Mouse (Mus musculus) thymus, postnatal 14 days (tissue): ENCODE results near the gene Cfap61.

Experiments used
- DNase-seq: peaks from one replicate; pipeline ENCODE4 v3.0.0; 2021

Gene Cfap61

DNA sequence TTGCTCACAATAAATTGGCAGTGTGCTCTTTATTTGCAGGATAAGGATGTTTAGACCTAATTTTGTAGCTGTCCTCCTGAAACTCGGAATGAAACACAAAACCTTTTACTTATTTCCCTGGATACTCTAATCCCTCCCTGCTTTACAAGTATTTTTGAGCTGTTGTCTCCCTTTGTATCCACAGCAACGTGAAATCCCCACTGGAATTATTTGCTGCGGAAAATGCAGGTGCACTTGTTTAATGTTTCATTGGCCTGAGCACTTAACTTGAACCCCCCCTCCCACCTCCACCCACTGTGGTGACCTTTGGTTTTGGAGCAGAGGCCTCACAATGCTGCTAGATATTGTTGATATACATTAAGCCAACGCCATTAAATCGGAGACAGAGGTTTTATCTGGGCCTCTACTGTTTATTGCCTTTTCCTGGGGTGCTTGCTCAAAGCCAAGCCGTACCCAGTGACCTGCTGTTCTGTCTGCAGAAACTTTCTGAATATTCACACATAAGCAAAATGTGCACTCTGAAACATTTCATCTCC lies 154.6 kb downstream of the Cfap61 start:
- DNase-seq: no peak

DNA sequence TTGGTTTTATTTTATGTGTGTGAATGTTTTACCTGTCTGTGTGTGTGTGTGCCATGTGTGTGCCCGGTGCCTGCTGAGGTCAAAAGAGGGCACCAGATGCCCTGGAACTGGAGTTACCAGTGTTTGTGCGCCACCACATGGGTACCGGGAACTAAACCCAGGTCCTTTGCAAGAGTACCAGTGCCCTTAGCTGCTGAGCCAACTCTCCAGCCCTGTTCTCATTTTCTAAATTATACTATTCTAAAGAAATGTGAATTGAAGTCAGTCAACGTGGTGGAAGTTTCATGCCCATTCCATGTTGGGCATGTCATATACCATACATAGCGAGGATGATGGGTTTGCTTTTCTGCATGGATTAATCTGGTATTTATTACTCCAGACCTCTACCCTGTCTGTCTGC lies 162.9 kb downstream of the Cfap61 start:
- DNase-seq: no peak

DNA sequence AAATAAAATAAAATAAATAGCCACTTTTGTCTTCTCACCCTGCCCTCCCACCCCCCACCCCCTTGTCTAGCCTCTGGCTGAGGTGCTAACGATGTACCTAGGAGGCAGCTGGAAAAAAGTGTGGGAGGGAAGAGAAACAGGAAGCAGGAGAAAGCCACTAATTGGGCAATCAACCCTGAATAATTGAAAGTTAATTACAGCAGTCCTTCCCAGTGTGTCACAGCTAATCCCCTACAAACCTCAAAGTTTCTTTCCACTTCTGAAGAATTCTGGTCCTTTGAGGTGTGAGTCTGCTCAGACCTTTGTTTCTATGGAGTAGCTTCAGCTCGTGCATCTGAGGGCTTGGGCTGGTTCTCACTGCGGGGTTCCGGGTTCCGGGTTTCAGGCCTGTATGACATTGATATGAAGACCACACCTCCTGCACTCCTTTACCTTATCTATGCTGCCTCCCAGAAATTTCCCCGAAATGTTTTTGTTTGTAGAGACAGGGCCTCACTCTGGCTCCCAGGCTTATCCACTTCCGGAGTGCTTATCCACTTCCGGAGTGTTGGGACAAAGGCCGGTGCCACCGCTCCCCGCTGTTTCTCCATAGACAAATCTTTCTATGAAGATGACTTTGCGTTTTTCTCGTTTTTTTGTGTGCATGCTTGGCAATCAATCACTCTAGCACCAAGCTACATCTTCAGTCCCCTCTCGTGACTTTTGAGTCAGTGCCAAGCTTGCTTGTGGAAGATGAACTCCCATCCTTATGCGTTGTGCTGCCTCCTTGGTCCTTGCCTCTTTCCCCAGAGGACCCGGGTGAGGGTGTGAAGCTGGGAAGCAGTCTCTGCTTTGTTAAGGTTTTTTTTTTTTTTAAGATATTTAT lies 164.5 kb downstream of the Cfap61 start:
- no peak for DNase-seq

DNA sequence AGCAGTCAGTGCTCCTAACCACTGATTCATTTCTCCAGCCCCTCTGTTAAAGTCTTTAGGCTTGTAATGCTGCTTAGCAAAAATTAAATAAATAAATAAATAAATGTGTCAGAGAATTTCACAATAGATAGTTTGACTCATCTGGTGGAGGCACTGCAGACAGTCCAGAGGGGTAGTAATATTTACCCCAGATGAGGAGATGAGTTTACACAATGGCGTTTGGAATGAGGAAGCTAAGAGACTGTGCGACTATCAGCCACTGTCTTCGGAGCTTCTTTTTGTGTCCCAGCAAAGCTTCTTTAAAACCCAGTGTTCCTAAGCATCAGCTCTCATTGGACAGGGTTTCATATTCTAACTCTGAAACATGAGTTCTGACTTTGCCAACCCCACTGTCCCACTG lies 165.3 kb downstream of the Cfap61 start:
- DNase-seq: no peak

DNA sequence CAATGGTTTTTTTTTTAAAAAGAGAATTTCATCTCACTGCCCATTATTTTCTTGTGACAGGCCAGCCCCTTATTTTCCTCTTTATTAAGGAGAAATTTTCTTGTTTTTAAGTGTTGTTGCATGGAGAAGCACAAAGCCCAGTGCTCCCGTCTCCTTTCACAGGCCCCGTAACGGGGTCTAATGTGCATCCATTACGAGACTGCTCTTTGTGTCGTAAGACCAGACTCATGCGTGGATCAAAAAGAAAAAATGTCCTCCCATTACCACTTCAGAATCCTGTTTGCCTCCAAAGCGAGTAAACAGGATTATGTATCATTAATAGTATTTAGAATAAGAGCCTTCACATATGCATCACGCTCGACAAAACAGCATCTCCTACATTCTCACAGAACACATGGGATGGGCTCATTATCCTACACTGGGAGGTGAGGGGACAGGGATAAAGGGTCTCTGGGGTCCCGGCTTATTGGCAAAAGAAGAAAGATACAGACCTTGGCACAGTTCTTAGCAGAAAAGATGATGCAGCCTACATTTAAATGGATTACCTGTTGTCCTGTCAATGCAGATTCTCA lies 166.0 kb downstream of the Cfap61 start:
- DNase-seq: no peak

DNA sequence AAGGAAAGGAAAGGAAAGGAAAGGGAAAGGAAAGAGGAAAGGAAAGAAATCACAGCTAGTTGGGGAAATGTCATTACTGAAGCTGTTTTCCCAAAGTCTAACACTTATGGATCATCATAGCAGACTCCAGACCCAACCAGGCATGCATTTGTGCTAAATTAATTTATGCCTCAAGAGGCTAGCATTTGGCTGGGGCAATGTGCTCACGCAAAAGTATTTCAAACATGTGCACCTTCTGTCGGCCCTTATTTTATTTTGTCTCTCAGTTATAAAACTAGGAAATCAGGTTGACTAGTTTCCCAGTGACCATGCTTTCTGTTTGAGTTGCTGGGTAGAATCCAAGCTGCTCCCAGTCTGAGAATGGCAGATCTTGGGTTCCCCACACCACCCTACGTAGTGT lies 168.0 kb downstream of the Cfap61 start:
- no peak for DNase-seq

DNA sequence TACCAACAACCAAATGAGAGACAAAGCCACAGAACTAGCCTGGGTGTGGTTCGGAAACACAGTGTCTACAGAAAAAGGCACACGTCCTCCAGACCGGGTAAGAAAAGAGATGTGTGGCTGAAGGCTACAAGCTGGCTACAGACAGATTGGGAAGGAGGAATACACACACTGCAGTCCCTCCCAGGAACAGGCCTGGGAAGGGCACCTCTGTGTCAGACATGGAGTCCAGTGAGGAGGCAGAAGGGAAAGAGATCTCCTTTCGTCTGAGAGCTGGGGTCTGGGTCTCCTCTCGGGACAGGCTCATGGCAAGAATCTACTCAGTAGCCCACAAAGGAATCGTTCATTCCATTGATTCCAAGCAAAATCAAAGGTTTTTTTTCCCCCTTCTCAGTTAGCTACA lies 170.8 kb downstream of the Cfap61 start:
- DNase-seq: no peak

DNA sequence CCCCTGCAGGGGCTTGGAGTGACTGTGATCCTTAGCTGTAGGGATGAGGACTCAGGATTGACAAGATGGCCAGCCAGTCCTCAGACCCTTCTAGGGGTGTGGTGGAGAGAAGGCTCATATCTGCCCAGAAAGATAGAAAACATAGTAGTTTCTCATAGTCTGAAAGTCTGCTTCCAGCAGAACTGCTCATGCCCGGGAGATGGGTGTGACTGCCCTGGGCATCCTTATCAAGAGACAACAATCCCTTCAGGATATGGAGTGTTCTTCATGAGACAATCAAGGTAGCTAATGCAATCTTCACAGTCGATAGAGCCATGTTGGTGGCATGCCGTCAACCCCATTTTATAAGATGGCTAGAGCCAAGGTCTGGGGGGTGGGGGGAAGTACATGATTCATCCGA lies 173.4 kb downstream of the Cfap61 start:
- no peak for DNase-seq

DNA sequence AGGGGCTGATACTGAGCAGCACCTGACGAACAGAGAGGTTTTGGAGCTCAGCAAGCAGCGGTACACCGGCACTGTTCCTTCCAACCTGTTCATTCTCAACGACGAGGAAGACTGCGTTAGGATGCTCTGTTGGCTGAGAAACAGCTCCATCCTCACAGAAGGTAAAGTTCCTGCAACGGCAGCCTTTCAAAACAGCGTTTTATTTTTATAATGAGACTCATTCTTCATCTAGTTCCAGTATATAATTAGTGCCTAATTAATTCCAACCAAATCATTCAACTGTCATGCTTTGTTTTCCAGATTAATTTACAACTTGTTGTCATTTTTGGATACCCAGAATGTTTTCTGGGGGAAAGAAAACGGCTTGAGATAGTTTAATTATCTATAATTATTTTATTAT lies 175.3 kb downstream of the Cfap61 start:
- DNase-seq: no peak

DNA sequence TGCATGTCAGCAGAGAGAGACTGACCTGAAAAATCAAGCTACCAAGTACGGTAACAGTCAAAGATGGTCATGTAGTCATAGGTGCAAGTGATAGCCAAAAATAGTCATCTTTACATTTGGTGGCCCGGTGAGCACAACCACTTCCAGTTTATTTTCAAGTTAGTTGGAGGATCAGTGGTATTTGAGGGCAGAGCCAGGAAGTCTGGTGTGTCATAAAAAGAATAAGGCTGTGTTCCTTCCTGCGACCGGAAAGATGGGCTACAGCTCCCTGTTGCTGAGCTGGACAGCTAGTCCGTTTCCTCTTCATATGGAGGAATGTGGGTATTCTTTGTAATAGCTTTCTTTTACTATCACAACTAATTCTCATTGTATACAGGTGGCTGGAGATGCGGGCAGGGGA lies 181.7 kb downstream of the Cfap61 start:
- DNase-seq: no peak

DNA sequence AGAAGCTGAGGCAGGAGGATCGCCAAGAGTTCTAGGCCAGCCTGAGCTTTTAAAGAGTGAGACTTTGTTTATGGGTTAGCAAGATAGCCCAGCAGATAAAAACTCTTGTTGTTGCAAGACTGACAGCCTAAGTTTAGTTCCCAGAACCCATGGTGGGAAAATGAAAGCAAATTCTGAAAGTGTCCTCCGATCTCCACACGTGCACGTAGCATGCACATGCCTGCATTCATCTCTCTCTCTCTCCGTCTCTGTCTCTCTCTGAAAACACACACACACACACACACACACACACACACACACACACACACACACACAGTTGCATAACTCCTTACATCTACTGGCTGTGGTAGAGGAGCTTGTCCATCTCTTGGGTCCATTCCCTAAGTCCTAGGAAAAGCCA lies 182.1 kb downstream of the Cfap61 start:
- no peak for DNase-seq

DNA sequence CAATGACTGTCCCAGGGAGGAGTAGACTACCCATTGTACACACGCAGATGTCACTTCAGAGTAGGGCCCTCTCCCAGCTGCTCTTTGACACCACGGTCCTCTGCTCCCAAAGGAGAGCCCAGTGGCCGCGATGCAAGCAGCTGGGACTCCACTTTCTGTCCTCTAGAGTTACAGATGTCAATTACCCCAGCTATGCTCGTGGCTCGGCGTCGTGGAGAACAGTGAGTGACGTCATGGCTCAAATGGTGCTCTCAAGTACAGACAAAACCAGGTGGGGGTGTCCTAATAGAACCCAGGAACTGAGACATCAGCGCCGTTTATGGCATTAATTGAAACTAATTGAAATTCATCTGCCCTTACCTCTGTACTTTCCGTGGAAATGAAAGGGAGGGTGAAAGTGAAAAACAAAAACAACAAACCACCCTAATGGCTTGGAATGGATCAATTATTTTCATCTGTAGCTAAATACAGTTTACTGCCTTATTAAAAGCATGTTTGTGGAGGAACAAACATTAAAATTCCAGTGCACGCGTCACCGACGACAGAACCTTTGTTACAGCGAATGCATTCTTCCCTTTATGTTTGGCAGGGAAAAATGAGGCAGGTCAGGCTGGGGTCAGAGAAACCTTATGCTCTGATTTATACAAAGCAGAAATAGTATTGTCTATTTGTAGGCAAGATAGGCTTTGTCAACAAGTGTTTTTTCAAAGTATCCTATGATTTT lies 182.8 kb downstream of the Cfap61 start:
- DNase-seq: no peak

DNA sequence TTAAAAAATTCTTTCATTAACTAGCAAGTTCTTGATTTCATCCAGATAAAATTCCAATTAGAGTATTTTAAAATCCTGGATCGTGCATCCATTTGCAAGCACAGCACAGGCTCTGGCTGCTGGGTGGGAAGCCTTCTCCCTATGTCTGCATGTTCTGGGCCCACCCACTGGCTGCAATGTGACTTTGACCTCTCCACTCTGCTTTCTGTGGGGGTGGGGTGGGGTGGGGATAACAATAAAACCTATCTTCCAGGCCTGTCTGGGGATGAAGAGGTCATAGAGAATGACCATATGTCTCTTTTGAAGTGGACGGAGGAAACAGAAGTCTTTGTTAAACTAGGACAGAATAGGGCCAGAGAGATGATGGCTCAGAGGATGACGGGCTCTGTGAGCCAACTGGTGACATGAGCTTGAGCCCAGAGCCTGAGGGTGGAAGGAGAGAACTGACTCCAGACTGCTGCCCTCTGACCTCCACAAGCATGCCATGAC lies 183.4 kb downstream of the Cfap61 start:
- DNase-seq: no peak

DNA sequence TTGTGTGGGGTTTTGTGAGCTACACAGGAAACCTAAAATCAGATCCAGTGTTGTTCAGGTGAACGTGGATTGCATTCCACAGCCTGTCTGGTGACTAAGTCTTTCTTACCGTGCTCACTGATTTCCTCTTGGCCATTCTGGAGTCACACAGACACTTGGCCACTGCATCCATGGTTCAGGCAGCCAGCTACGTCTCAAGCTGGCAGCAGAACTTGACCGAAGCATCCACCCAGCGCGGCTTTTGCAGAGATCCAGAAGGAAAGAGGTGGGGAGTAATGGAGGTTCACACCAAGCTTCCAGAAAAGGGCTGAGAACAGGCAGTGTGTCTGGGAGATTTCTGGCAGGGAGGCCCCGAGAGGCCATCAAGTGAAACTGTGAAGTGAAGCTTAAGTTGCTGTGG lies 187.0 kb downstream of the Cfap61 start:
- DNase-seq: no peak

DNA sequence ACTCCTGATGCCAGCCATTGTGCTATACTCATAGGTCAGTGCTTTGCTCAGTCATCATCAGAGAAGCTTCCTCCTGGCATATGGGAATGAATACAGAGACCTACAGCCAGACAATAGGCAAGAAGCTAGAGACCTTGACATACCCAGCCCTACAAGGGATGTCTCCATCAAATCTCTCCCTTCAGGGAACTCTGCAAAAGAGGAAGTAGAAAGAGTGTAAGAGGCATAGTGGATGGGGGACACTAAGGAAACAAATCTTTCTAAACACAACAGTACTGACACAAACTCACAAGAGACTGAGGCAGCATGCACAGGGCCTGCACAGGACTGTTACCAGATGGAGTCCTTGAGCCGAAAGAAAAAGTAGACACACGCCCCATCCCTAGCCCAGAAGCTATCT lies 190.5 kb downstream of the Cfap61 start:
- no peak for DNase-seq

DNA sequence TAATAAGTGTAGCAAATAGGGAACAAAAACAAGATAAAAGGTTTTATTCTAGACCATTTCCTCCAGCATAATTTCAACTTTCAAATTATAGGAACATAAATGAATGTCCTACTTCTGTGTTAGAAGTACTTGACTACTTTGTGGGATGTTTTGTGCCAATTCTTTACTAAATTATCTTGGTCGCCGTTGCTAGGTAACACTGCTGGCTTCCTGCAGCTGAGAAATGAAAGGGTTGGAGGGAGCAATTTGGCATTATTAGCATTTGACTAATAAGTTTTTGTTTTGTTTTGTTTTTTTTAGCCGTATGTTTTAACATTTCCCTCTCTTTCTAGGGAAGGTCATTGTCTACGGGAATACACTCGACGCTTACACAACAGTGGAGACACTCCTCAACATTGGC lies 194.0 kb downstream of the Cfap61 start:
- DNase-seq: no peak

DNA sequence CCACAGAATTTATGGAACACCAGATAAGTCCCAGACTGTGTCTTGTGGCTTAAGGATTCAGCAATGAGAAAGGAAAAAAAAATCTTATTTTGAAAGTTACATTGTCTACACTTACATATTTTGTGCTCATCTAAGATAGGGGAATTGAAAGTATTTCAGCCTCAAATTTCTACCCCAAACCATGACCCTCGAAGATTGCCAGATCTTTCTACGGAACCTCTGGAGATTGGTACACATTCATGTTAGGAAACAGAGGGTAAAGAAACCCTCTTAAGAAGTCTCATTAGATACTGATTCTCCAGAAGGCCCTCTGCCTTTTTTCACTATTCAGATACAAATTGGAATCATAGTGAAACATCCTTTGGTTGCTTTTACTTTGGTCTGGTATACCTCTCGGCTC lies 195.9 kb downstream of the Cfap61 start:
- no peak for DNase-seq

DNA sequence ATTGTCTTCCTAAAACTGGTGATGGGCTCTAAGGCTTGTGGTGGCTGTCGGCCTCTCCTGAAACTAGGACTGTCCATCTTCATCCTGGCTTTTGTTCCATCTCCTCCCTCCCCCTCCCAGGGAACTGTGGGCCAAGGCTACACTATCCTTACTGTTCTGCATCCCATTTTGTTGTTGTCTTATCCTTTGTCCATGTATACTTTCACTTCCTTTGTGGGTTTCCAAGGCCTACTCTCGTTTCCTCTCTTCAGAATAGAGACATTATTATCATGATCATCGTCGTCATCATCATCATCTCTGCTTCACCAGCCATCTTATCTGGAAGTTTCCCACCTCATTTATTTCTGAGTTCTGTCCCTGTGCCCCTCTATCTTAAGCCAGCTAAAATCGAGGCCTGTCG lies 199.7 kb downstream of the Cfap61 start:
- no peak for DNase-seq

DNA sequence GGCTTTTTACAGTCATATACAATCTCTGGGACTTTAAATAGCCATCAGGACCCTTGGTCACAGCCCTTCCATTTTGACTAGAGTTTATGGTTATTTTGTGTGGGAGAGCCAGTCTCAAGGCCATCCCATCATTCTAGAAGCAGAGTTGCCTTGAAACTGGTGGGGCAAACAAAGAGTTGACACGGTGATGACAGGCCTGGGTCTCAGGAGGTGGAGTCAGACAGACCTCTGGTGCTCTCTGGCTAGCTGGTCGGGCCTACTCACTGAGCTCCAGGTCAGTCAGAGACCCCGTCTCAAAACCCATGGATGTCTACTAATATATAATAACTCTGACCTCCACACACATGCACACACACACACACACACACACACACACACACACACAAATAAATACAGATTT lies 206.1 kb downstream of the Cfap61 start:
- DNase-seq: no peak

DNA sequence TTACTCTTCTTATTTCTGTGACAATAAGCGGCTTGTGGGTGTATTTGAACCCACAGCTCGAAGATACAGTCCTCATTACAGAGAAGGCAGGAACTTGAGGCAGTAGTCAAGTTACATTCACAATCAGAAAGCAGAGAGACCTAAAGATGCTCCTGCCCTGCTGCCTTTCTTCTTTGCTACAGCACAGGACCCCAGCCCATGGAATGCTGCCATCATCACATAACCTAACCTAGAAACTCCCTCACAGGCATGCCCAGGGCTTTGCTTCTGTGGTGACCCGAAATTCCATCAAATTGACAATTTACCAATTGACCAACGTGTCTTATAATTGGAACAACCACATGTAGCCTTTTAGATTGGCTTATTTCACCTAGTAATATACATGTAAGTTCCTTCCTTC lies 212.7 kb downstream of the Cfap61 start:
- no peak for DNase-seq

DNA sequence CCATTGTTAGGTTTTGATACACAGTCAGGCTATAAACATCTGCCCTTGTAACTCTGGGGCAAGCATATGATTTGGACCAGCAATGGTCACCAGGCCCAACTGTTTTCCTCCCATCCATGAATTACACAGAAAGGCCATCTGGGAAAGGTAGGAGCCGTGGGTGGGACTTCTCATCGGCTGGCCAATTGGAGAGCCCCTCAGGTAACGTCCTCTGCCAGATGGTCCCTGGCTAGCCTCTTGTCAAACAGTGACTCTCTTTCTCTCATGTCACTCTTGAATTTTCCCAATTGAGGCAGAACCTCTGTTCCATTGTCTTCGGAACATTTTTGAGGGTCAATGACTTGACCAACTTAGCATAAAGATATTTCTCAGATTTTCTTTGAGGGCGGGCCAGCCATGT lies 213.2 kb downstream of the Cfap61 start:
- no peak for DNase-seq

DNA sequence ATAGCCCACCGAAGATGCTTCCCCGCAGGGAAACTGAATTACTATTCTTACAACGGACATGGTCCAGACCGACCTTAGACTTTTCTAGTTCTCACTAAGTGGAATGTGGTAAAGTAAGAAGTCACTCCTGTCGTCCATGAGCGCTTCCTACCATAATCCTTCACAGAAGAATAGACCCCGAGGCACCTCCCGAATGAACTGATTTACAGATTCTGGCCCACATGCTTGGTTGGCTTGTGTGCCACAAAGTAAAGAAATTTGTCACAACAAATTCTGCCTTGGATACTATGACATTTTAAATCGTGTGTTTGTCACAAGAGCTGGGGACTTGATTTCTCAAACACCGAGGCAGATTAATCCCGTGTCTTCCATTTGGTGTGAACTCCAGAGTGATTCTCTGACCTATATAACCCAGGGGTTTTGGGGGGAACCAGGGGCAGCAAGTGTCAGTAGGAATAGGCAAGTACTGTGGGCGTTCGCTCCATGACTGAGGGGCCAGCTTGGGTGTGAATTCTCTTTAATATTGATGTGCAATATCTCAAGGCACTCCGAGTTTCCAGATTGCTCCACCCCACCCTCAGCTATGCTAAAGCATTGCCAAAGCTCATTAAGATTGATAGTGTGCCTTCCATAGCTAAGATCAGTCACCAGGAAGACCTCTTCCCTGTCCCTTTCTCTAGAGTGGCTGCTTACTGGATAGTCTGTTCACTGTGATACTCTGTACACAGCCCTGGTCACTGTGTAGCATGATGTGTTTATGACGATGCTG lies 214.8 kb downstream of the Cfap61 start:
- DNase-seq: no peak
